Mouse (Mus musculus): ENCODE measurements around the gene Sdhaf4.

Gene Sdhaf4

GRCm38 (mm10) chr1:23955539-23955938, 49.9 kb downstream of the Sdhaf4 start:
- DNase-seq (ENCODE audit: low spot score), result no peak

- DNase-seq (ENCODE audit: low spot score), result no peak
Measured at GRCm38 (mm10) chr1:23953921-23954320, 51.5 kb downstream of the Sdhaf4 start.

GRCm38 (mm10) chr1:23948778-23949699, 56.4 kb downstream of the Sdhaf4 start:
- DNase-seq (ENCODE audit: low spot score), result no peak

GRCm38 (mm10) chr1:23948290-23948689, 57.2 kb downstream of the Sdhaf4 start:
- DNase-seq (ENCODE audit: low spot score), result no peak
